Mouse (Mus musculus) embryonic facial prominence, embryonic 14.5 days (tissue): ENCODE results near the gene Fbln1. TPM values are rescaled to one million over a fixed set of nuclear protein-coding genes. Genes with fewer than 3 reads are reported as not detected.

Experiments used
- ATAC-seq: fragments of 200-750 bp; cut with Nextera tagmentation; 2 replicates; pipeline ENCODE4 v1.8.0; 2017; ENCODE audit warnings: low read depth, moderate number of reproducible peaks, moderate TSS enrichment
- DNase-seq: peaks from one replicate; pipeline ENCODE4 v3.0.0-alpha.2; 2015; ENCODE audit warnings: low spot score
- H3K27ac ChIP-seq: fragments of 300-500 bp; sonication (generic); replicated peaks from 2 replicates; pipeline ENCODE4 v1.5.1; 2014; ENCODE audit warnings: low read depth, mild to moderate bottlenecking, low read length, moderate library complexity
- H3K27me3 ChIP-seq: fragments of 300-500 bp; sonication (generic); replicated peaks from 2 replicates; pipeline ENCODE4 v1.6.1; 2014; ENCODE audit warnings: low read length; ENCODE audit not compliant: control insufficient read depth, insufficient read depth
- H3K36me3 ChIP-seq: fragments of 300-500 bp; sonication (generic); 2 replicates; pipeline ENCODE4 v1.6.1; 2014; ENCODE audit warnings: low read length, mixed read lengths; ENCODE audit not compliant: control insufficient read depth, insufficient read depth
- H3K4me1 ChIP-seq: fragments of 300-500 bp; sonication (generic); 2 replicates; pipeline ENCODE4 v1.6.1; 2014; ENCODE audit warnings: antibody characterized with exemption, low read length; ENCODE audit not compliant: control insufficient read depth, insufficient read depth
- H3K4me2 ChIP-seq: fragments of 300-500 bp; sonication (generic); 2 replicates; pipeline ENCODE4 v1.6.1; 2014; ENCODE audit warnings: low read depth, mild to moderate bottlenecking, low read length, moderate library complexity, mixed read lengths
- H3K4me3 ChIP-seq: fragments of 300-500 bp; sonication (generic); 2 replicates; pipeline ENCODE4 v1.5.1; 2014; ENCODE audit warnings: low read depth, mild to moderate bottlenecking, low read length
- H3K9ac ChIP-seq: fragments of 300-500 bp; sonication (generic); 2 replicates; pipeline ENCODE4 v1.6.1; 2014; ENCODE audit warnings: low read depth, mild to moderate bottlenecking, low read length, moderate library complexity, mixed read lengths
- H3K9me3 ChIP-seq: fragments of 300-500 bp; sonication (generic); 2 replicates; pipeline ENCODE4 v1.6.1; 2016; ENCODE audit warnings: low read length; ENCODE audit not compliant: control insufficient read depth
- WGBS: fragments of 180-500 bp; shearing (Covaris S2); extraction: QIAGEN DNeasy Blood & Tissue Kit; methylation state at CpG from one replicate; pipeline ENCODE4 v1.1.7; 2014; 5-methylcytosine and 5-hydroxymethylcytosine counted together
- polyA plus RNA-seq: library from polyadenylated mRNA; unstranded; fragments of >200 nt; fragmentation: Nextera tagmentation; extraction: Ambion mirVana; gene quantifications from 2 replicates; pipeline ENCODE4 v1.2.1, GENCODE M21; 2014

Gene Fbln1
- polyA plus RNA-seq, 1 experiment from 2014 or later, result 235 TPM

GRCm38 (mm10) chr15:85298167-85298781 lies 92.5 kb downstream of the Fbln1 start:
- H3K9me3 ChIP-seq, result no peaks in the 10 kb centered on the region
- H3K36me3 ChIP-seq, result no peaks in the 10 kb centered on the region
- peak; percentile 80 for ATAC-seq
- no peak overlapping the region for H3K9ac ChIP-seq
- H3K4me1 ChIP-seq, result 0 out of 2 replicates have a peak, but pooled peaks cover 2% of the 10 kb centered on the region
- 36% methylated on average over 17 of the region's 17 CpGs for WGBS
- peak overlapping the region; percentile 11; the same call in 1 of the 2 replicates for H3K27ac ChIP-seq
- H3K27me3 ChIP-seq, result no peaks in the 10 kb centered on the region
- peak overlapping the region; percentile 31 for H3K4me2 ChIP-seq
- no peak overlapping the region for H3K4me3 ChIP-seq
- DNase-seq, result peak; percentile 60

GRCm38 (mm10) chr15:85298946-85299345 lies 93.2 kb downstream of the Fbln1 start:
- 0 out of 2 replicates have a peak, but pooled peaks have one; percentile 7 for ATAC-seq

GRCm38 (mm10) chr15:85303241-85303640 lies 97.5 kb downstream of the Fbln1 start:
- Histone ChIP-seq H3K4me1 (0 out of 2 replicates have a peak, but pooled peaks cover 2% of the 10 kb centered on the region), H3K9me3 (no peaks in the 10 kb centered on the region), H3K4me2 (no peak overlapping the region), H3K4me3 (no peak overlapping the region), H3K27me3 (no peaks in the 10 kb centered on the region), H3K9ac (no peak overlapping the region), H3K36me3 (no peaks in the 10 kb centered on the region), H3K27ac (no peak overlapping the region)
- 63% methylated on average over 4 of the region's 4 CpGs for WGBS
- ATAC-seq (no peak), DNase-seq (no peak)

More at GRCm38 (mm10) chr15:85298946-85299345, 93.2 kb downstream of the Fbln1 start:
- Histone ChIP-seq H3K9ac (no peak overlapping the region), H3K27ac (no peak overlapping the region), H3K4me3 (no peak overlapping the region), H3K4me1 (0 out of 2 replicates have a peak, but pooled peaks cover 2% of the 10 kb centered on the region), H3K4me2 (no peak overlapping the region), H3K9me3 (no peaks in the 10 kb centered on the region), H3K36me3 (no peaks in the 10 kb centered on the region), H3K27me3 (no peaks in the 10 kb centered on the region)
- 74% methylated on average over 9 of the region's 9 CpGs for WGBS
- peak; percentile 52 for DNase-seq

GRCm38 (mm10) chr15:85303976-85304375 lies 98.2 kb downstream of the Fbln1 start:
- Histone ChIP-seq H3K4me1 (0 out of 2 replicates have a peak, but pooled peaks cover under 1% of the 10 kb centered on the region), H3K4me3 (no peak overlapping the region), H3K36me3 (no peaks in the 10 kb centered on the region), H3K27me3 (no peaks in the 10 kb centered on the region), H3K9ac (no peak overlapping the region), H3K27ac (no peak overlapping the region), H3K4me2 (no peak overlapping the region), H3K9me3 (no peaks in the 10 kb centered on the region)
- DNase-seq (no peak), ATAC-seq (no peak)
- 92% methylated on average over 4 of the region's 4 CpGs for WGBS

- no peaks in the 10 kb centered on the region for H3K9me3 ChIP-seq
- H3K27me3 ChIP-seq, result no peaks in the 10 kb centered on the region
- WGBS, result 88% methylated on average over 2 of the region's 2 CpGs
- ATAC-seq (no peak), DNase-seq (no peak)
- H3K27ac ChIP-seq, result no peak overlapping the region
- no peaks in the 10 kb centered on the region for H3K36me3 ChIP-seq
- H3K4me3 ChIP-seq, result no peak overlapping the region
- H3K9ac ChIP-seq, result no peak overlapping the region
- no peak overlapping the region for H3K4me2 ChIP-seq
- H3K4me1 ChIP-seq, result no peaks in the 10 kb centered on the region
Observed at GRCm38 (mm10) chr15:85307061-85307660, 101.4 kb downstream of the Fbln1 start.

GRCm38 (mm10) chr15:85311058-85311657 lies 105.4 kb downstream of the Fbln1 start:
- Histone ChIP-seq H3K9me3 (no peaks in the 10 kb centered on the region), H3K27me3 (no peaks in the 10 kb centered on the region), H3K36me3 (no peaks in the 10 kb centered on the region), H3K27ac (no peak overlapping the region), H3K4me1 (no peaks in the 10 kb centered on the region), H3K4me3 (no peak overlapping the region), H3K4me2 (no peak overlapping the region), H3K9ac (no peak overlapping the region)
- no peak for DNase-seq
- ATAC-seq, result no peak
- WGBS, result 67% methylated on average over 10 of the region's 10 CpGs

- Histone ChIP-seq H3K27ac (no peak overlapping the region; the same call in 1 of the 2 replicates), H3K4me2 (no peak overlapping the region), H3K27me3 (no peaks in the 10 kb centered on the region; the same call in 1 of the 2 replicates), H3K9me3 (no peaks in the 10 kb centered on the region), H3K4me3 (no peak overlapping the region), H3K9ac (no peak overlapping the region), H3K4me1 (no peaks in the 10 kb centered on the region), H3K36me3 (no peaks in the 10 kb centered on the region)
- 35% methylated on average over 12 of the region's 13 CpGs for WGBS
- ATAC-seq, result peak; percentile 75; the same call in 1 of the 2 replicates
- DNase-seq, result peak; percentile 71
Observed at GRCm38 (mm10) chr15:85315378-85316025, 109.8 kb downstream of the Fbln1 start.

- DNase-seq, result no peak
- no peaks in the 10 kb centered on the region for H3K36me3 ChIP-seq
Observed at GRCm38 (mm10) chr15:85316342-85317140, 110.8 kb downstream of the Fbln1 start.

More at GRCm38 (mm10) chr15:85316342-85317140, 110.8 kb downstream of the Fbln1 start:
- no peak for ATAC-seq
- WGBS, result 46% methylated on average over 14 of the region's 14 CpGs
- Histone ChIP-seq H3K27me3 (no peaks in the 10 kb centered on the region; the same call in 1 of the 2 replicates), H3K27ac (no peak overlapping the region), H3K4me3 (no peak overlapping the region), H3K4me1 (no peaks in the 10 kb centered on the region), H3K4me2 (no peak overlapping the region), H3K9ac (no peak overlapping the region), H3K9me3 (no peaks in the 10 kb centered on the region)
